ENCODE assay signal across 29 mouse cellular contexts in genomic region chr8:65194656-65195055, GRCm38 (mm10).
DNase-seq lines count a peak whose midpoint lies in the region; ATAC-seq and TF ChIP-seq lines count a peak whose summit lies in the region.
"Had no signal": no experiment of that assay in that cellular context is flagged by ENCODE, and none has a peak within 500 bp of the region (broad histone marks: within the 10 kb centered on the region; RNA-seq: fewer than 3 reads in every experiment).

No protein-coding gene starts in this region.

- no peaks in the 10 kb centered on the region for H3K36me3 ChIP-seq in ES-Bruce4 (ENCODE audit: control insufficient read depth, insufficient read depth, low read length, poor library complexity, severe bottlenecking)
- H3K36me3 ChIP-seq in stomach, postnatal 0 days (ENCODE audit: control insufficient read depth, insufficient read depth, low read length), result no peaks in the 10 kb centered on the region
- no peaks in the 10 kb centered on the region for H3K36me3 ChIP-seq in liver, embryonic 12.5 days
- H3K36me3 ChIP-seq: heart, embryonic 10.5 days; heart, embryonic 15.5 days; limb, embryonic 12.5 days; lung, embryonic 15.5 days; midbrain, embryonic 10.5 days; midbrain, embryonic 15.5 days; neural tube, embryonic 15.5 days had no signal

- H3K9ac ChIP-seq in ES-Bruce4 (ENCODE audit: low read depth, poor library complexity, severe bottlenecking), result no peak overlapping the region
- H3K9ac ChIP-seq in stomach, postnatal 0 days (ENCODE audit: low read length), result no peak overlapping the region
- no peak overlapping the region for H3K9ac ChIP-seq in liver, embryonic 12.5 days
- H3K9ac ChIP-seq: heart, embryonic 15.5 days; limb, embryonic 12.5 days; lung, embryonic 15.5 days; midbrain, embryonic 15.5 days; neural tube, embryonic 15.5 days had no signal

- peaks cover 7% of the 10 kb centered on the region for H3K4me1 ChIP-seq in ES-Bruce4 (ENCODE audit: control insufficient read depth, insufficient read depth, low read length)
- no peaks in the 10 kb centered on the region for H3K4me1 ChIP-seq in stomach, postnatal 0 days (replicated peaks; ENCODE audit: control insufficient read depth, insufficient read depth)
- H3K4me1 ChIP-seq in liver, embryonic 12.5 days, result no peaks in the 10 kb centered on the region
- H3K4me1 ChIP-seq: heart, embryonic 10.5 days; heart, embryonic 15.5 days; limb, embryonic 12.5 days; lung, embryonic 15.5 days; midbrain, embryonic 10.5 days; midbrain, embryonic 15.5 days; neural tube, embryonic 15.5 days had no signal

- TF ChIP-seq EP300 in ES-Bruce4 (IDR thresholded peaks at IDR 0.05; ENCODE audit: insufficient read depth, low read depth, low read length), result no peak
- TF ChIP-seq EP300 in stomach, postnatal 0 days (optimal IDR thresholded peaks at IDR 0.05), result no peak

- no peak overlapping the region for H3K4me3 ChIP-seq in ES-Bruce4 (ENCODE audit: low read depth, low read length)
- no peak overlapping the region for H3K4me3 ChIP-seq in stomach, postnatal 0 days (ENCODE audit: low read depth, low read length)
- H3K4me3 ChIP-seq in liver, embryonic 12.5 days, result no peak overlapping the region
- H3K4me3 ChIP-seq: heart, embryonic 10.5 days; heart, embryonic 15.5 days; limb, embryonic 12.5 days; lung, embryonic 15.5 days; midbrain, embryonic 10.5 days; midbrain, embryonic 15.5 days; neural tube, embryonic 15.5 days had no signal

- H3K27me3 ChIP-seq in ES-Bruce4 (ENCODE audit: control insufficient read depth, insufficient read depth, low read length, poor library complexity, severe bottlenecking), result no peaks in the 10 kb centered on the region
- H3K27me3 ChIP-seq in stomach, postnatal 0 days (ENCODE audit: control insufficient read depth, insufficient read depth, low read length), result no peaks in the 10 kb centered on the region
- no peaks in the 10 kb centered on the region for H3K27me3 ChIP-seq in liver, embryonic 12.5 days (replicated peaks)
- H3K27me3 ChIP-seq: heart, embryonic 15.5 days; limb, embryonic 12.5 days; lung, embryonic 15.5 days; midbrain, embryonic 15.5 days; neural tube, embryonic 15.5 days had no signal

- intact Hi-C loops in left cerebral cortex, postnatal 25 days (cut with DNase I), result no loop called here

- no peak for TF ChIP-seq POLR2A in ES-Bruce4 (IDR thresholded peaks at IDR 0.05; ENCODE audit: insufficient read depth, low read length)

- peak overlapping the region; percentile 23; the same call in 1 of the 2 replicates for H3K27ac ChIP-seq in ES-Bruce4 (ENCODE audit: insufficient read depth, low read length)
- H3K27ac ChIP-seq in stomach, postnatal 0 days (replicated peaks), result no peak overlapping the region
- H3K27ac ChIP-seq in liver, embryonic 12.5 days, result no peak overlapping the region
- H3K27ac ChIP-seq: heart, embryonic 10.5 days; heart, embryonic 15.5 days; limb, embryonic 12.5 days; lung, embryonic 15.5 days; midbrain, embryonic 10.5 days; midbrain, embryonic 15.5 days; neural tube, embryonic 15.5 days had no signal

- no peak for ATAC-seq in erythroid progenitor cell, adult 5-6 weeks (replicated peaks; ENCODE audit: low FRiP score, poor library complexity, severe bottlenecking)
- ATAC-seq in stomach, postnatal 0 days (ENCODE audit: low FRiP score, low TSS enrichment), result no peak
- no peak for ATAC-seq in liver, embryonic 12.5 days
- ATAC-seq: forebrain, embryonic 14.5 days; hindbrain, embryonic 16.5 days; midbrain, embryonic 15.5 days had no signal

- no peak for TF ChIP-seq CTCF in ES-Bruce4 (IDR thresholded peaks at IDR 0.05; ENCODE audit: low read depth, low read length)
- TF ChIP-seq CTCF in stomach, postnatal 0 days (IDR thresholded peaks at IDR 0.05; ENCODE audit: low read depth), result no peak

- H3K4me2 ChIP-seq in stomach, postnatal 0 days (replicated peaks; ENCODE audit: low read depth), result no peak overlapping the region
- no peak overlapping the region for H3K4me2 ChIP-seq in liver, embryonic 12.5 days
- H3K4me2 ChIP-seq: heart, embryonic 15.5 days; limb, embryonic 12.5 days; lung, embryonic 15.5 days; midbrain, embryonic 15.5 days; neural tube, embryonic 15.5 days had no signal

- H3K9me3 ChIP-seq in ES-Bruce4 (replicated peaks; ENCODE audit: control insufficient read depth, insufficient read depth, low read length, poor library complexity, severe bottlenecking), result no peaks in the 10 kb centered on the region
- no peaks in the 10 kb centered on the region for H3K9me3 ChIP-seq in stomach, postnatal 0 days (ENCODE audit: control insufficient read depth, low read length)
- H3K9me3 ChIP-seq in liver, embryonic 12.5 days (replicated peaks), result no peaks in the 10 kb centered on the region
- H3K9me3 ChIP-seq: heart, embryonic 10.5 days; heart, embryonic 15.5 days; limb, embryonic 12.5 days; lung, embryonic 15.5 days; midbrain, embryonic 10.5 days; midbrain, embryonic 15.5 days; neural tube, embryonic 15.5 days had no signal

- peak; percentile 27 for DNase-seq in layer of hippocampus, adult 9-11 months
- no peak for DNase-seq in layer of hippocampus, adult 9-10 months (ENCODE audit: low spot score)
- DNase-seq in brain, adult 2 months (ENCODE audit: low read depth, low spot score), result peak; percentile 87
- peak; percentile 5 to 84 for DNase-seq in left cerebral cortex, postnatal 25 days (ENCODE audit: low spot score in 2 of 2)
- no peak for DNase-seq in stomach, postnatal 0 days (ENCODE audit: low spot score)
- DNase-seq: adrenal gland, adult 8-10 months; B cell, adult 2 months; cerebellum, adult 11 months; cerebellum, adult 9-10 months; cerebellum, postnatal 36 days; gastrocnemius, postnatal 25 days; heart, adult 11 months; kidney, adult 2 months; kidney, postnatal 4 days; layer of hippocampus, postnatal 36 days; retina, postnatal 1 day; thymus, postnatal 4 days had no signal

Comparison
In these comparisons a context has a peak if more than half of its experiments do, and no peak if none do; other contexts are left out.
1. DNase-seq: peak in layer of hippocampus, adult 9-11 months (single experiment), brain, adult 2 months (single experiment) and left cerebral cortex, postnatal 25 days (2 of 2); none in layer of hippocampus, adult 9-10 months (single experiment) and stomach, postnatal 0 days (single experiment).